Mouse (Mus musculus): ENCODE data around the gene Gm5129.
A peak's percentile ranks its signal among the peaks of the same experiment; 100 is the strongest.
"Not testable (repeated sequence)": the region's sequence is repeated elsewhere in the genome, so short reads cannot be mapped to it uniquely, and the experiment has no call there.

The Gm5129 gene

GRCm38 (mm10) chr5:29735557-29736061 is at the start of gene Gm5129, which contains the start of gene Dnajb6:
TSS of gene Gm5129 (minus strand) at chr5:29735936.
TSS of gene Dnajb6 (plus strand) at chr5:29735688.
- peak; percentile 30 for DNase-seq (ENCODE audit: extremely low spot score, low read depth, low spot score)

- DNase-seq (ENCODE audit: extremely low spot score, low read depth, low spot score): not testable (repeated sequence)
Observed at GRCm38 (mm10) chr5:29784906-29785305, 49.2 kb upstream of the Gm5129 start.

- no peak for DNase-seq (ENCODE audit: extremely low spot score, low read depth, low spot score)
Observed at GRCm38 (mm10) chr5:29782261-29782660, 46.5 kb upstream of the Gm5129 start.

DNA sequence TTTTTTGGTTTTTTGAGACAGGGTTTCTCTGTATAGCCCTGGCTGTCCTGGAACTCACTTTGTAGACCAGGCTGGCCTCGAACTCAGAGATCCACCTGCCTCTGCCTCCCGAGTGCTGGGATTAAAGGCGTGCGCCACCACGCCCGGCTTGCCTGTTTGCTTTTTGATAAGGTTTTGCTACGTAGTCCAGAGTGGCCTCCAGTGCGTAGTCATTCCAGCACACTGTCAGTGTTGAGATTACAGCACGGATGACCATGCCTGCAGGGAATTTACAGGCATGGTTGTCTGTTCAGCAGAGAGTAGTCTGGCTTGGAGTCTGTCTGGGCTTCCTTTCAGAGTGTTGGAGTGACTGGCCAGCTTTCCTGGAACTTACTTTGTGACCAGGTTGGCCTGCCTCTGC is 44.0 kb upstream of the Gm5129 start:
- not testable (repeated sequence) for DNase-seq (ENCODE audit: extremely low spot score, low read depth, low spot score)

DNA sequence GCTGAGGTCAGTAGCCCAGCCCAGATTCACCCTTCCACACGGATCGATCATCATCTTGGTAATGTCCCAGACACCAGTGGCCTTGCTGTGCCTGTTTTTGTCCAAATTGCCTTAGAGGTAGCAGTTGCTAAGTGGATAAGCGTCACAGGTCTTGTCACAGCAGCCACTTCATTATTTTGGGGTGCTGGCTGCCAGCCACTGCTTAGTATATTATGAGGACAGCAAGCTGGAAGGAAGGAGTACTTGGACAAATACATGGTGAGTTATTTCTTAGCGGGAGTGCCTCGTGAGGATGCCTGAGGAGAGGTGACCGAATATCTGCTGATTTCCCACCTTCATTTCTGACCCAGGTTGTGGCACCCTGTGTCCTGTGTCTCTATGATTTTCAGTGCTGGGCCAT is 42.3 kb upstream of the Gm5129 start:
- no peak for DNase-seq (ENCODE audit: extremely low spot score, low read depth, low spot score)

DNA sequence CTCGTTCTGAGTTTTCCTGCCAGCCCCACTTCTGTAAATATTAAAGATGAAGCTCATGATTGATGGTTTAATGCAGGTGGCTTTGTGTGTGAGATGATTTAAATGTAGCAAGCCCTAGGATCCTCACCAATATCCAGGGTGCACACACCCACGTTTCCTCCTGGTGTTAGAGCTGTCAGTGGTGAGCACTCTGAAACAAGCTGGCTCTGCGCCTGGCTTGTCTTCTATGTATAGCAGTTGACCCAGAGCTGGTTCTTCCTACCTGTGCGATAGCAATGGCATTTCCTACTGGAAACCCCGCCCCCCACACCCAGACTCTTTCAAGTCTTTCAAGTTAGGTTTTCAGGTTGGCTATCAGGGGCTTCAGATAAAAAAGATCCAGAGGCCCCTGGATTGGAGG is 39.7 kb upstream of the Gm5129 start:
- no peak for DNase-seq (ENCODE audit: extremely low spot score, low read depth, low spot score)

DNA sequence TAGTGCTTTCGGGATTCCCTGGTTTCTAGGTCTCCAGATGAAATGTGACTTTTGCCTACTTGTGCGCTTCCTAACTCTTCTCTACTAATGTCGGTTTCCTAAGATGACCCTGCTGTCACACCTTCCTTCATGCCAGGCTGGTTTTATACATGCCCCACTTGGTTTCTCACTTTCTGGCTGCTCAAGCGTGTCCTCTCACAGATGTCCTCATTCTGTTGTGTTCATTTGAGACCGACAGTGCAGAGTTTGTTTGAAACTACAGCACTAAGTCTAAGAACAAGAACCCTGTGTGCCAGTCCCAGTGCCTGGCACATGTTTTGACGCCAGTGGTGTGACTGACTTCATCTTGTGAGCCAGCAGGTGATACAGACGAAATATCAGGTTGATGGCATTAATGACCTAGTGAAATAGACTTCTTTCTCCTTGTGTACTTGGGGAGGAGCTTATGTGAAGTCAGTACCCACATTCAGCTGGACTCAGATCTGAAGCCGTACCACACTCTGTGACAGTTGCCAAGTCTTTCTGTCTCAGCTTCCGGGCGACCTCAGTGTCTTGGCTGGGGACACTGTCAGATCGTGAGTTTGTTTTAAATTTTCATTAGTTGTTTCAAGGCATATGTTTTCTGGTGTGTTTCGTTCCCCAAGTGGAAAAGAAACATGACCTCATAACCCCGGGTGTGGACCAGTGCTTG is 37.9 kb upstream of the Gm5129 start:
- no peak for DNase-seq (ENCODE audit: extremely low spot score, low read depth, low spot score)

DNA sequence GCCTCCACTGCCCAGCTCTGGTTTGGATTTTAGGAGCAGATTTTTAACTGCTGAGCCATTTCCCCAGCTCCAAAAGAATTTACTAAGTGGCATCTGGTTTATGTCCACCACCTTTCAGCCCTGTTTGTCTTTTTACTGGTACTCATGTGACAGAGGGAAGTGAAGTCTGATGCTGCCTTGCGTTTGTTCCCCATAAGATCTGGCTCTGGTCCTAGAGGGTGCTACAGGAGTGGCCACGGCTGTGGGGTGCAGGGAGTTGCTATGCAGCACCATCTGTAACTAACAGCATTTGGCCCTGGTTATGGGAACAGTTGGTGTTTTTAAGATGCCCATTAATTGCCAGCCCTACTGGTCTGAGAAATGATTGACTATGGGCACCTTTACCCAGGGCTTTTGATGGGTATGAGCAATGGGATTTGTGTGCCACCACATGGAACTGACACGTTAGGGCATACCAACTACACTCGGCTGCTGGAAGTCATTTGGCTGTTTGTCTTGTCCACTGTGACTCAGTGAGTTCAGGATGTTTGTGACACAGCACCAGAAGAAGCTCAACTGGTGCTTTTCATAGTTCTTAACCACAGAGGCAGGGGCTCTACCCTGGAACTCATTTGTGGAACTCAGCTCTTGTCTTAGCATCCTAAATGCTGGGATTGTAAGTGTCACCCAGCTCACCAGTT is 37.1 kb upstream of the Gm5129 start:
- no peak for DNase-seq (ENCODE audit: extremely low spot score, low read depth, low spot score)

DNA sequence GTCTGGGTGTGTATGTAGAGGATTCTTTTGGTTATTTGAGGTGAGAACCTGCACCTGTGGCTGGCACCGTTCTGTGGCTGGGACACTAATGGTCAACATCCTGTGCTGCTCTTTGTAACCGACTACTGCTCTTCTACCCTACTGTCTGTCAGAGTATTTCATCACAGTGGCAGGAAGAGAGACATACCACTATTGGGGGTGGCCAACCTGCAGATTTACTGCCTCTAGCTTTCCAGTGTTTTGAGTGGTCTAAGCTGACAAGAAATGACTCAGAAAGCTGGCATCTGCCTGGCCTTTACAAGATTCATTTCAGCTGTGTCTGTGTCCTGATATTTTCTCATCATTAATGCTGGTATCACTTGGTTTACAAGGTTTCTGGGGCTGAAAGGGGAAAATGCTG is 36.3 kb upstream of the Gm5129 start:
- no peak for DNase-seq (ENCODE audit: extremely low spot score, low read depth, low spot score)

GRCm38 (mm10) chr5:29770935-29771334 is 35.2 kb upstream of the Gm5129 start:
- no peak for DNase-seq (ENCODE audit: extremely low spot score, low read depth, low spot score)

DNA sequence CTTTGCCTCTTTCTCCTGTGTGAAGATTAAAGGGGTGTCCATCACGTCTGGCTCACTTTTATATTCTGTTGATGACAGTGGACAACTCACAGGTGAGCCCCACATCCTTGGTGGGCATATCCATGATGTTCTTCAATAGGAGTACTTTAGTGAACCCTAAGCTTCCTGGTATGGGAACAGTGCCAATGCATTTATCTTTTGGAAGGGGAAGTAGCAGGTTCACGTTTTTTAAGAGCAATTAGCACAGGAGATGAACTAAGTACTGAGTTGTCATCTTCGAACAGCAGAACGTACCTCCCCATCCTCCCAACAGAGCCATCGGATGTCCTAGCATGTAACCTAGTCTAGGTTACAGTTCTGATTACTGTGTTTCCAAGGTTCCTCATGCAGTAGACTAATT is 23.6 kb upstream of the Gm5129 start:
- DNase-seq (ENCODE audit: extremely low spot score, low read depth, low spot score): no peak

GRCm38 (mm10) chr5:29752894-29753293 is 17.2 kb upstream of the Gm5129 start:
- DNase-seq (ENCODE audit: extremely low spot score, low read depth, low spot score): no peak

- no peak for DNase-seq (ENCODE audit: extremely low spot score, low read depth, low spot score)
Observed at GRCm38 (mm10) chr5:29751306-29751705, 15.6 kb upstream of the Gm5129 start.

DNA sequence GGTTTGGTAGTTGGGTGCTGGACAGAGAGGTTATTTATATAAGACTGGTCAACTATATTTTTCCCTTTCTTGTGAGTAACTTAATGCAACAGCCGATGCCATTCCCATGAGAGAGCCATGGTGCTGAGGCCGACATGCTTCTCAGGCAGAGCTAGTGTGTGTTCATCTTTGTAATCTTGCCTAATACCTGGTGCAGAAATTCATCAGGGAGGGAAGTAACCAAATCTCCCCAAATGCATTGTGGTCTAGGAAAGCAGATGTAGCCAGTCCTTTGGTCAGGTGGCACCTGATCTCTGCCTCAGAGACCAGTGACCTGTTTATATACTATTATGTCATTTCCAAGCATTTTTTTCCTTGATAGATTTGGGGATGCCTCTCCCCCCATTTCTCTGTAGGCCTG is 11.9 kb upstream of the Gm5129 start:
- DNase-seq (ENCODE audit: extremely low spot score, low read depth, low spot score): no peak

- DNase-seq (ENCODE audit: extremely low spot score, low read depth, low spot score): no peak
Observed at GRCm38 (mm10) chr5:29741093-29741492, 5.4 kb upstream of the Gm5129 start.

GRCm38 (mm10) chr5:29740651-29741050 is 4.9 kb upstream of the Gm5129 start:
- no peak for DNase-seq (ENCODE audit: extremely low spot score, low read depth, low spot score)

GRCm38 (mm10) chr5:29738076-29738475 is 2.3 kb upstream of the Gm5129 start:
- DNase-seq (ENCODE audit: extremely low spot score, low read depth, low spot score): no peak

DNA sequence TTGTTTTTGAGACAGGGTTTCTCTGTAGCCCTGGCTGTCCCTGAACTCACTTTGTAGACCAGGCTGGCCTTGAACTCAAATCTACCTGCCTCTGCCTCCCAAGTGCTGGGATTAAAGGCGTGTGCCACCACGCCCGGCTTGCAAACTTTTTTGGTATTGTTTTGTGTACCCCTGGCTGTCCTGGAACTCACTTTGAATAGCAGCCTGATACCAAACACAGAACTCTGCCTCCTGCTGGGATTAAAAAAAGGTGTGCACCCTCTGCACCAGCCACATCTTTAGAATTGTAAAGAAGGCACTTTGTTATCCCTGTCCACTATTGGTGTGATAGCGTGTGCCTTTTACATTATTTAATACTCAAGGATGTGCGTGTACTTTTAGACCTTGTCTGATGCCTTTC is 1.7 kb upstream of the Gm5129 start:
- DNase-seq (ENCODE audit: extremely low spot score, low read depth, low spot score): no peak

- DNase-seq (ENCODE audit: extremely low spot score, low read depth, low spot score): no peak
Observed at GRCm38 (mm10) chr5:29736942-29737341, 1.2 kb upstream of the Gm5129 start.

DNA sequence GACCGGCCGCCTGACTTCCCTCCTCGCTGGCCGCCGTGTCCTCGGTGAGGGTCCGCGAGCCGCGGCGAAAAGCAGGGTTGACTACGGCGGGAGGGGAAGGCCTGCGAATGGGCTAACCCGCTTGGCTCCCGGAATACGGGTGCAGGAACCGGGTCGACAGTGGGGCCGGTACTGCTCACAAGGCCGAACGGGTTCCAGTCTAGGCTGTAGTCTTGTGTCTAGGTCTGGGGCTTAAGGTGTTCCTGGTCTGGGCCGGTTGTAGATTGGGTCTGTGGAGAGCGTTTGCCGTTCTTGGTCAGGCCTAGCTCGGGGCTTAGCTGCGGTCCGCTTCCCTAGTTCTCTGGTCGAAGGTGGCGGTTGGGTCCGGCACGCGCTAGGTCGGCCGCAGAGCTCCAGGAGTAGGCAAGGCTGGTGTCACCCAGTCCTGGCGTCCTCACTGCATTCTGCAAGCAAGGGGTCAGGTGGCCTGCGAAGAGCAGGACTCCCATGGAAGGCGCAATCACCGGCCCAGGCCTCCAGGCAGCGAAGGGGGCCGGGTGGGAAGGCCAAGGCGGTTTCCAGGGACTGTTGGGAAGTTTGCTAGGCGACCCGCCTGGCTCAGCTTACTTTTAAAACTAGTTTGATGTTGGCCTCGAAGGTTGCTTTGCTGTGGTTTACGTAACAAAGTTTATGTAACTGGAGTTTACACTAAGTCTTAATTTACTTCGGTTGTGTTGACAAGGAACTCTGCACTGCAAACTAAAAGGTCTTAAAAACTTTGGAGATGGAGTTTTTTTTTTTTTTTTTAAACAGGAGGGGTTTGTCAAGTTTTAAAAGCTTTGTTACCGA is 551 bp upstream of the Gm5129 start:
- DNase-seq (ENCODE audit: extremely low spot score, low read depth, low spot score): no peak

GRCm38 (mm10) chr5:29734831-29735510 is 765 bp downstream of the Gm5129 start:
- no peak for DNase-seq (ENCODE audit: extremely low spot score, low read depth, low spot score)

Measured in hindlimb bud, embryonic 11.5 days (tissue).